Mouse (Mus musculus) liver, postnatal 0 days (tissue): ENCODE measurements around the gene Cdkl1.

Experiments
- CTCF ChIP-seq: sonication (generic); IDR thresholded peaks from 2 replicates; pipeline ENCODE4 v1.5.1; 2016; ENCODE audit warnings: antibody characterized with exemption, low read depth
- EP300 ChIP-seq: IDR thresholded peaks from 2 replicates; pipeline ENCODE4 v1.6.1; 2016; ENCODE audit warnings: antibody characterized with exemption, low read depth, mild to moderate bottlenecking

- TF ChIP-seq CTCF (no peak), EP300 (no peak)
Observed at GRCm38 (mm10) chr12:69760014-69760413, 31.1 kb downstream of the Cdkl1 start.
